Mouse (Mus musculus) limb, embryonic 12.5 days (tissue): ENCODE measurements around the gene Vim. TPM values are rescaled to one million over a fixed set of nuclear protein-coding genes. Genes with fewer than 3 reads are reported as not detected.

ENCODE experiments used
- ATAC-seq: fragments of 200-750 bp; cut with Nextera tagmentation; 2 replicates; pipeline ENCODE4 v1.8.0; 2017; ENCODE audit warnings: low read depth, moderate TSS enrichment; ENCODE audit not compliant: insufficient number of reproducible peaks, insufficient read depth, low FRiP score, low TSS enrichment
- H3K27ac ChIP-seq: fragments of 300-500 bp; sonication (generic); 2 replicates; pipeline ENCODE4 v1.5.1; 2016; ENCODE audit warnings: mild to moderate bottlenecking, moderate library complexity
- H3K27me3 ChIP-seq: fragments of 300-500 bp; sonication (generic); 2 replicates; pipeline ENCODE4 v1.6.1; 2016; ENCODE audit warnings: mild to moderate bottlenecking, moderate library complexity
- H3K36me3 ChIP-seq: fragments of 300-500 bp; sonication (generic); 2 replicates; pipeline ENCODE4 v1.6.1; 2016; ENCODE audit warnings: mild to moderate bottlenecking, moderate library complexity
- H3K4me1 ChIP-seq: fragments of 300-500 bp; sonication (generic); replicated peaks from 2 replicates; pipeline ENCODE4 v1.6.1; 2016
- H3K4me2 ChIP-seq: fragments of 300-500 bp; sonication (generic); 2 replicates; pipeline ENCODE4 v1.6.1; 2016; ENCODE audit warnings: mild to moderate bottlenecking, moderate library complexity
- H3K4me3 ChIP-seq: fragments of 300-500 bp; sonication (generic); replicated peaks from 2 replicates; pipeline ENCODE4 v1.5.1; 2016; ENCODE audit warnings: mild to moderate bottlenecking
- H3K9ac ChIP-seq: fragments of 300-500 bp; sonication (generic); replicated peaks from 2 replicates; pipeline ENCODE4 v1.6.1; 2016; ENCODE audit warnings: mild to moderate bottlenecking, moderate library complexity
- H3K9me3 ChIP-seq: fragments of 300-500 bp; sonication (generic); 2 replicates; pipeline ENCODE4 v1.6.1; 2016; ENCODE audit warnings: mild to moderate bottlenecking, moderate library complexity
- WGBS: fragments of 180-500 bp; shearing (Covaris S2); methylation state at CpG from one replicate; pipeline ENCODE4 v1.1.7; 2016; 5-methylcytosine and 5-hydroxymethylcytosine counted together
- polyA plus RNA-seq: library from polyadenylated mRNA; unstranded; fragments of >200 nt; fragmentation: Nextera tagmentation; extraction: Ambion mirVana; gene quantifications from 2 replicates; pipeline ENCODE4 v1.2.1, GENCODE M21; 2016

Gene Vim
- polyA plus RNA-seq, 1 experiment from 2014 or later: 485 TPM

DNA sequence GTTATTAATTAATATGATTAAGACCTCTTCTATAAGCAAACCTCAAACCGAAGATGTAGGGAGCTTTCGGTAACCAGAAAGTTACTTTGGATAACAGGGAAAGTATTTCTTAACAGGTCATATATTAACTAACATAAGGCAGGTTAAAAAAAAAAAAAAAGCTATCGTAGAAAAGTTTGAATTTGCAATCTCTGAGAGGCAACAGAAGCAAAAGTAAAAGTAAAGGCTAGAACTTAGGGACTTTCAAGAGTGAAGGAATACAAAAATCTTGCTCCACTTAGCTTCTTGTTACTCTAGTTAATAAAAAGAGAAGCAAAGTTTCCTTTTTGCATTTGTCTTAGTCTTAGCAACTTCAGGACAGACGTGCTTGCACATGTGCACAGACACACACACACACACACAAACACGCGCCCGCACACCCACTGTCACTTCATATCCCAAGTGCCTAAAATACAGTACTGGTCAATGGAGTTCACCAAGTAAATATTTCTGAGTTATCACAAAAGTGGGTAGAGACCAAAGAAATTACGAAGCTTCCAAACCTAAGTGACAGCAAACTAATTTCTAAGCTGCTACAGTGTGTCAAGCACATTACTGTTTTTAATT, 30.1 kb upstream of the Vim start:
- Histone ChIP-seq H3K27me3 (no peaks in the 10 kb centered on the region), H3K9me3 (no peaks in the 10 kb centered on the region), H3K36me3 (no peaks in the 10 kb centered on the region), H3K27ac (peak overlapping the region; percentile 94), H3K4me1 (0 out of 2 replicates have a peak, but pooled peaks cover 6% of the 10 kb centered on the region), H3K9ac (peak overlapping the region; percentile 72; the same call in 1 of the 2 replicates), H3K4me2 (peak overlapping the region; percentile 61), H3K4me3 (peak overlapping the region; percentile 60)
- 59% methylated on average over 8 of the region's 8 CpGs for WGBS
- ATAC-seq: no peak; the same call in 1 of the 2 replicates

DNA sequence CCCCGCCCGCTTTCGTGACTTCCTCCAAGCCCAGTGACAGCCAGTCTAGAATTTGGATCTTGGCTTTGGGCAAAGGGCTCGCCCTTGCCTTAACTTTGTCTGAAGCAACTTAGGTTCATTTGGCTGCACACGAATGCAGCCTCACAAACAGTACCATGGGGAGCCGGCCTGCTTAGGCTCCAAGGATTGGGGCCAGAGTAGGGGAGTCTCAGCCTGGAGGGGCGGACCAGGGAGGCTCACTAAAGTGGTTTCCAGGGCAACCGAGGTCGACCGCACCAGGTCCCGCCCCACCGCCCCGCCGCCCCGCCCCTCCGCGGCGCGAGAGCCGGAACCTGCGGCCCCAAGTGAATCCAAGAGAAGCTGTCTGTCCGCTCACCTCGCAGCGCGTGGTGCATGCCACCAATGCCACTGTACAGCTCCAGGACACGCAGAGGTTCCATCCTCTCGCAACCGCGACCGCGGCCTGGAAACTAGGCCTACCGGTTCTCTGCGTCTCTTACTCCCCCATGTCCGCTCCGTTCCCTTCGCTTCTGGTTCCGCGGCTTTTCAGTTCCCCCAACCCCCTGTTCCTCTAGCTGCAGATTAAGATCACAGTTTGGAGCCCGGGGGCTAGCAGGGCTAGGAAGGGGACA, 29.4 kb upstream of the Vim start, which contains the start of gene Trdmt1:
TSS of gene Trdmt1 (minus strand) at position 476 of the 632 bp plus-strand sequence.
- Histone ChIP-seq H3K4me1 (0 out of 2 replicates have a peak, but pooled peaks cover 6% of the 10 kb centered on the region), H3K27me3 (no peaks in the 10 kb centered on the region), H3K4me3 (peak within 1 kb of the TSS; percentile 60), H3K4me2 (peak within 1 kb of the TSS; percentile 61), H3K36me3 (no peaks in the 10 kb centered on the region), H3K9ac (peak within 1 kb of the TSS; percentile 72), H3K27ac (peak within 1 kb of the TSS; percentile 94), H3K9me3 (no peaks in the 10 kb centered on the region)
- ATAC-seq: peak; percentile 100
- WGBS: under 1% methylated on average over 39 of the region's 39 CpGs

DNA sequence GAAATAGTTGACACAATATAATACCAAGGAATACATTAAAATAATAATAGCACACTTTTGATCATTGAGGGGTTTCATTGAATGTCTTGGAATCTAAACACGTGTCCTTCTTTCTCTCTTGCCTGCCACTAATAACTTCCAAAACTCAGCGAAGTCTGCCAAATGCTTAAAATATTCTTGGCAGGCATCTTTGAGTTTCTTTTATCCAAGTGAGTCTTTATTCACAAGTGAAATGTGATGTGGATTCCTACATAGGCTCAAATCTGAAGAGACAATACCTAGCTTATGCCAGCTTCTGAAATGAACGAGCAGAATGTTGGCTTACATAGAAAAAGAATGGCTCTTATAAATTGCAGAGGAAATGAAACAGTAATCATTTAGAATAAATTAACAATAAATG, 25.0 kb upstream of the Vim start:
- Histone ChIP-seq H3K27me3 (no peaks in the 10 kb centered on the region), H3K9ac (no peak overlapping the region), H3K27ac (no peak overlapping the region), H3K4me2 (no peak overlapping the region), H3K4me1 (0 out of 2 replicates have a peak, but pooled peaks cover 7% of the 10 kb centered on the region), H3K4me3 (no peak overlapping the region), H3K36me3 (no peaks in the 10 kb centered on the region), H3K9me3 (no peaks in the 10 kb centered on the region)
- WGBS: 86% methylated on average over 3 of the region's 3 CpGs
- no peak for ATAC-seq

DNA sequence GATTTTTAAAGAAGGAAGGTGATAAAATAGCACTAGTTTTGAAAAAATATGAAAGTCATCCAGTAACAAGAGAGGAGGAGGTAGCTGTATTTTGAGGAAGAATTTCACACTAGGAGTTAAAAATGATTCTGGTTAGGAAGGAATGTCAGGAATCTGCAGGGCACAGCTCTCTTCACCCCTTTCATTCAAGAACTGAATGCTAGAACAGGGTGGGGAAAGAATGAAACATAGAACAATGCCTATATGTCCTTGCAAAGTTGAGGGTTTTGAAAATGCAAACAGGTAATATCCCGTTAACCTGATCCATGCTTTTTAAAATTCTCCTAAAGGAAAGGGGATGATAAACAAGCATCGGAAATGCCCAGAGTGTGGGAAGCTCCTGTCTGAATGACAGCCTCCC, 19.8 kb upstream of the Vim start:
- no peaks in the 10 kb centered on the region for H3K9me3 ChIP-seq
- no peak overlapping the region for H3K4me3 ChIP-seq
- H3K27me3 ChIP-seq: no peaks in the 10 kb centered on the region
- ATAC-seq: no peak
- WGBS: 85% methylated on average over 2 of the region's 2 CpGs
- H3K27ac ChIP-seq: no peak overlapping the region
- no peaks in the 10 kb centered on the region for H3K36me3 ChIP-seq
- no peak overlapping the region for H3K9ac ChIP-seq
- 0 out of 2 replicates have a peak, but pooled peaks cover 3% of the 10 kb centered on the region for H3K4me1 ChIP-seq
- H3K4me2 ChIP-seq: no peak overlapping the region

DNA sequence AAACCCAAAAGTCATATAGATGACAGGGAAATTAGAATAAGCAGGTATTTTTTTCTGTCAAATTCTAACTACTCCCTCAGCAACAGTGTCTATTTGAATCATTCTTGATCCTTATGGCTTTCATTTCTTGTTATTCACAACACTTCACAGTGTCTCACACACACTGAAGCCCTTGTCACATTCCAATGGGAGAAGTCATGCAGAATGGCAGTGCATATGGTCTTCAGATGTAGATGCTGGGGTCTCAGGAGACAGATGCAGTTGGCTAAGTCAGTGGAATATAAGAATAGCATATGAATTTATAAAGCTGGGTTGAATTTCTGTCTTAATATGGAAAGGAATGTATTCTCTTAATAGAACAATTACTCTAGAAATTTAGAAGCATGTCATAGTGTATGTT, 17.5 kb upstream of the Vim start:
- no peaks in the 10 kb centered on the region for H3K36me3 ChIP-seq
- no peak for ATAC-seq
- no peaks in the 10 kb centered on the region for H3K9me3 ChIP-seq
- no peak overlapping the region for H3K9ac ChIP-seq
- no peak overlapping the region for H3K27ac ChIP-seq
- no peaks in the 10 kb centered on the region for H3K27me3 ChIP-seq
- H3K4me3 ChIP-seq: no peak overlapping the region
- H3K4me1 ChIP-seq: no peaks in the 10 kb centered on the region
- H3K4me2 ChIP-seq: no peak overlapping the region

DNA sequence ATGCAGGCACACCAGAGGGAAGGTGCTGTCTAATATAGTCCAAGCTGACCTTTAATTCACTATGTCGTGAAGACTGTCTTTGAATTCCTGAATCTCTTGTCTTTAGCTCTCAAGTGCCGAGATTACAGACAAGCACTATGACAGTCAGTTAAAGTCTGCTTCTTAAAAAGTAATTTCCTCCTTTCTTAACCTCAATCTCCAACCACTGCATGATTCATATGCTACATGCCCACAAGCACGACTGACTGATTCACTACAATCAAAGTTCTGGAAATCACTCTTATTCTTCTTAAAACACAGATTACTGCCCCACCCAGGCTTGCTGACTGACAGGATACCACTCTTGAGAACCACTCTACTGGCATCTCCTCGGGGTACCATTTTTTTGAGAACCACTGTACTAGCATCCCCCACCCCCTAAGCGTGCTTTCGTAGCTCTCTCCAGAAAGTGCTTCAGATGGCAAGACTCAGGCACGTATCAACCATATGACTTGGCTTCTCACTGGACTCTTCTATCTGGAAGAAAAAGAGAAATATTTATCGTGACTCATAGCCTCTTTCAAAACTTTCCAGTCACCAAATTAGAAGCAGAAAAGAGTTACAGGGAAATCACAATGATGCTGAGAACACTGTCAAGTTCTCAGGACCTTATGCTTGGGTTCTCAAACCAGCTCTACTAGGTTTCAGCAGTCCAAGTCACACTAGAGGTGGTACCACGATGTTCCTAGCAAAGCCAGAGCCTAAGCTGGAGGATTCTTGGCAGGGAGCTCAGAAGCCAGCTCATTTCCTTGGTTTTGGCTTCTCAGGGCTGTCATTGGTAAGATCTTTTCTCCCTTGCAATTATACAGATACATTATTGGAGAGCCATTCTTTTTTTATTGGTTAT, 16.3 kb upstream of the Vim start:
- Histone ChIP-seq H3K9ac (no peak overlapping the region), H3K27me3 (no peaks in the 10 kb centered on the region), H3K4me3 (no peak overlapping the region), H3K36me3 (no peaks in the 10 kb centered on the region), H3K4me2 (no peak overlapping the region), H3K4me1 (no peaks in the 10 kb centered on the region), H3K9me3 (no peaks in the 10 kb centered on the region), H3K27ac (no peak overlapping the region)
- no peak for ATAC-seq
- WGBS: 81% methylated on average over 9 of the region's 9 CpGs

DNA sequence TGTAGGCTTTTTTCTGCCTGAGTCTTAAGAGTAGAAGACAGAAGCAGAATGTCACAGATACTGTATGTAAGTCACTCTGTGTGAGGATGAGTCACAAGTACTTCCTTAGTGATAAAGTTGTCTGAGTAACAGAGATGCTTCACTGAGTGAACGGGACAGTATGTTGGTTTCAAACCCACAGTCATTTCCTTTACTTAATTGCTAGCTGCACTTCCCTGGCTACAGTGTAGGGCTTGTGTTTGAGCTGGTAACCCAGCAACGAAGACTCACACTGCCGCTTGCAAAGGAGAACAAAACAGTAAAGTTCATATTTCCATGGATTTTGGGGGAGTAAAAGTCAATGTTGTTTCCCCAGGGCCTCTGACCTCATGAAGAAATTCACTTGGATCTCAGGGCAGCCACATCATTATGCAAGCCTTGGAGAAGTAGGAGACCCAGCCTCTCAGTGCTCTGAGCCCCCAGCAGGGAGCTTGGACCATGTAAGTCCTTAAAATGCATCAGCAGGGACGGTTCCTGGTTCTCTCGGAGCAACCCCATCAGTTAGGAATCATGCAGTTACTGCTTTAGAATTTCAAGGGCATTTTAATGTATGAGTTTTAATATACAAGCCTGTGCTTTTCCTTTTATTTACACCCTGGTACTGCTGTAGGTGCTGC, 15.0 kb upstream of the Vim start:
- no peak overlapping the region for H3K4me3 ChIP-seq
- no peak overlapping the region for H3K9ac ChIP-seq
- ATAC-seq: no peak
- H3K27me3 ChIP-seq: no peaks in the 10 kb centered on the region
- H3K4me1 ChIP-seq: no peaks in the 10 kb centered on the region
- H3K4me2 ChIP-seq: no peak overlapping the region
- no peak overlapping the region for H3K27ac ChIP-seq
- 34% methylated on average over 5 of the region's 5 CpGs for WGBS
- H3K9me3 ChIP-seq: no peaks in the 10 kb centered on the region
- no peaks in the 10 kb centered on the region for H3K36me3 ChIP-seq

DNA sequence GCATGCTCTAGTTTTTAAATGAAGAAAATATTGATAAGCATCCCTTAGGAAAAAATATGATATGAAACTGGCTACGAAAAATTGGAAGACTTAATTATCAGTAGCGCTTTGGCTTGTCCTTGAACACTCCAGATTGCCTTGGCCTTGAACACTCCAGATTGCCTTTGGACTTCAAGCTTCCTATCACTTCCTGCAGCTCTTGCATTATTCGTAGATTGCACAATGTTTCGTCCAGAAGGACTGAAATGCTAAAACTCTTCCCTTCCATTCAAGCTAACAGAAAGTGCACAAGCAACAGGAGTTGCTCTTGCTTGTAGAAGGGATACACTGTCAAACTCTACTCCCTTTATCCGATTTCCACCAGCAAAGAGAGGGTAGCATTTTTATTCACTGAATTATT, 14.4 kb upstream of the Vim start:
- no peaks in the 10 kb centered on the region for H3K36me3 ChIP-seq
- H3K9ac ChIP-seq: no peak overlapping the region
- H3K4me3 ChIP-seq: no peak overlapping the region
- H3K27me3 ChIP-seq: no peaks in the 10 kb centered on the region
- H3K4me2 ChIP-seq: no peak overlapping the region
- H3K27ac ChIP-seq: no peak overlapping the region
- no peaks in the 10 kb centered on the region for H3K4me1 ChIP-seq
- WGBS: 85% methylated on average over 5 of the region's 5 CpGs
- H3K9me3 ChIP-seq: no peaks in the 10 kb centered on the region
- ATAC-seq: no peak

DNA sequence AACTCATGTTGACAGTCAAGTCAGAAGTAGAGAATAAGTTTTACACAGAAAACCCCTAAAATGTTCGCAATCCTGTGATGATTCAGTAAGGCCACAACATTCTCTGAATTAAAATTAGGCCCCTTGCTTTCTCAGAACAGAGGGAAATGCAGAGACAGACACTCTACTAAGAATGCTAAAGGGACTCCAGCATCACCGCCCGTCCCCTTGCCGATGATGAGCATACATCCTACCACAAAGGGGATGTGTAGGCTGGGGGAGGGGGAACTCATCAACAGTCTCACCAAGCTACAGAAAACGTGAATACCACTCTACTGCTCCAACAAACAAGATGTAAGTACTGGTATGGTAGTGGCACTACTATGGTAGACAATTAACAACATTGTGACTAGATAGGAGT, 14.0 kb upstream of the Vim start:
- Histone ChIP-seq H3K36me3 (no peaks in the 10 kb centered on the region), H3K4me2 (no peak overlapping the region), H3K4me3 (no peak overlapping the region), H3K9ac (no peak overlapping the region), H3K9me3 (no peaks in the 10 kb centered on the region), H3K27ac (no peak overlapping the region), H3K4me1 (no peaks in the 10 kb centered on the region), H3K27me3 (no peaks in the 10 kb centered on the region)
- 85% methylated on average over 5 of the region's 5 CpGs for WGBS
- ATAC-seq: no peak

DNA sequence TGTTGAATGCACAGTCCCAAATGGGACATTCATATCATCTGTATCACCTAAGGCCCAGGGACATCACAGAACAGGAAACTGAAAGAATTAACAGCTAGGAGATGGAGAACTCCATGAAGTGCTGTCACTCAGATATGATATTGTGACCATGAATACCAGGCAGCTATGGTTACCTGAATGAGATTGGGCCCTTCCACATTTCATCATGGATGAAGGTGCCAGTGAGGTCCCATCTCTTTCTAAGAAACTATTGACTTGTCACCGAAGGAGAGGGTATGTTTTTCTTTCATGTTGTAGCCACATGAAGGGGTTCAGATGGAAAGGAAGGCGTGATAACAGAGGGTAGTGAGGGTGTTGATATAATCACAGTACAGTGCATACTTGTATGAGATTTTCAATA, 13.3 kb upstream of the Vim start:
- Histone ChIP-seq H3K9me3 (no peaks in the 10 kb centered on the region), H3K4me1 (no peaks in the 10 kb centered on the region), H3K4me3 (no peak overlapping the region), H3K4me2 (no peak overlapping the region), H3K9ac (no peak overlapping the region), H3K36me3 (no peaks in the 10 kb centered on the region), H3K27me3 (no peaks in the 10 kb centered on the region), H3K27ac (no peak overlapping the region)
- no peak for ATAC-seq
- 88% methylated on average over 2 of the region's 2 CpGs for WGBS

DNA sequence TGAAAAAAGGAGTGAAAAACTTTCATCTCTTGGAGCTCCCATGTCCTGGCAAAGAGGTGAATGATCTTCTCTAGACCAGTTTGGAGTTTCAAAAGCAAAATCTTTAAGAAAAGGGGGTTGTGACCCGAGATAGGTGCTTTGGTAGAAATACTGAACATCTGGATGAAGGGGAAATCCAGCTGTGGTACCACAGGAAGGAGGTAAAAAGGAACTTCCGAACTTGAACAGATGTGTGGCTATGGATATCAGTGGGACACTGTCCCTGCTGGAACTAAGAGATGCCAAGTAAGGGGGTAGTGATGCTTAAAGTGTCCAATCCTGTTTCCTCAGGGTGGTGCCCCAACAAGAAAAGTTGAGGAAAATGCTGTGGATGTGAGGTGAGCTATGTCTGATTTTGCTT, 3.6 kb upstream of the Vim start:
- no peak overlapping the region for H3K27ac ChIP-seq
- no peaks in the 10 kb centered on the region for H3K27me3 ChIP-seq
- H3K4me2 ChIP-seq: no peak overlapping the region
- no peak overlapping the region for H3K9ac ChIP-seq
- 68% methylated on average over 2 of the region's 2 CpGs for WGBS
- no peaks in the 10 kb centered on the region for H3K36me3 ChIP-seq
- no peaks in the 10 kb centered on the region for H3K9me3 ChIP-seq
- no peak overlapping the region for H3K4me3 ChIP-seq
- H3K4me1 ChIP-seq: peaks cover 10% of the 10 kb centered on the region
- no peak for ATAC-seq
